Mouse (Mus musculus): ENCODE measurements at regions not wholly inside any gene's neighbourhood (a gene's known extent, or its start where the extent isn't known, plus 50 kb on each side); places are given as distances from the start of the nearest gene placed in this dataset.
"Not testable (repeated sequence)": the region's sequence is repeated elsewhere in the genome, so short reads cannot be mapped to it uniquely, and the experiment has no call there.

- no peak for DNase-seq (ENCODE audit: low spot score in 2 of 2)
These were observed 342.4 kb upstream of the Cdh4 start for GRCm38 (mm10) chr2:179099783-179100182.

- no peak for DNase-seq (ENCODE audit: low spot score in 2 of 2)
These were observed 339.1 kb upstream of the Cdh4 start for GRCm38 (mm10) chr2:179103114-179103513.

GRCm38 (mm10) chr2:179112951-179113350, 329.3 kb upstream of the Cdh4 start:
- no peak for DNase-seq (ENCODE audit: low spot score in 2 of 2)

GRCm38 (mm10) chr2:179128018-179128417, 314.2 kb upstream of the Cdh4 start:
- no peak for DNase-seq (ENCODE audit: low spot score in 2 of 2)

GRCm38 (mm10) chr2:179128432-179128831, 313.8 kb upstream of the Cdh4 start:
- no peak for DNase-seq (ENCODE audit: low spot score in 2 of 2)

- DNase-seq (ENCODE audit: low spot score in 2 of 2), result peak in 1 of 2 experiments; percentile 30
These were observed 311.2 kb upstream of the Cdh4 start for GRCm38 (mm10) chr2:179131004-179131403.

GRCm38 (mm10) chr2:179142313-179142712, 299.9 kb upstream of the Cdh4 start:
- DNase-seq (ENCODE audit: low spot score in 2 of 2), result no peak

- DNase-seq (ENCODE audit: low spot score in 2 of 2), result no peak
These were observed 296.5 kb upstream of the Cdh4 start for GRCm38 (mm10) chr2:179145726-179146125.

GRCm38 (mm10) chr2:179146274-179146673, 296.0 kb upstream of the Cdh4 start:
- no peak for DNase-seq (ENCODE audit: low spot score in 2 of 2)

GRCm38 (mm10) chr2:179148194-179148593, 294.0 kb upstream of the Cdh4 start:
- DNase-seq (ENCODE audit: low spot score in 2 of 2), result no peak

GRCm38 (mm10) chr2:179148667-179149066, 293.6 kb upstream of the Cdh4 start:
- no peak for DNase-seq (ENCODE audit: low spot score in 2 of 2)

- DNase-seq (ENCODE audit: low spot score in 2 of 2), result no peak
These were observed 283.4 kb upstream of the Cdh4 start for GRCm38 (mm10) chr2:179158881-179159280.

GRCm38 (mm10) chr2:179163116-179163515, 279.1 kb upstream of the Cdh4 start:
- DNase-seq (ENCODE audit: low spot score in 2 of 2), result no peak

- no peak for DNase-seq (ENCODE audit: low spot score in 2 of 2)
These were observed 272.1 kb upstream of the Cdh4 start for GRCm38 (mm10) chr2:179170157-179170556.

- no peak for DNase-seq (ENCODE audit: low spot score in 2 of 2)
These were observed 271.6 kb upstream of the Cdh4 start for GRCm38 (mm10) chr2:179170608-179171007.

- not testable (repeated sequence) for DNase-seq (ENCODE audit: low spot score in 2 of 2)
These were observed 265.2 kb upstream of the Cdh4 start for GRCm38 (mm10) chr2:179176835-179177530.

GRCm38 (mm10) chr2:179181366-179181765, 260.9 kb upstream of the Cdh4 start:
- no peak for DNase-seq (ENCODE audit: low spot score in 2 of 2)

- DNase-seq (ENCODE audit: low spot score in 2 of 2), result no peak
These were observed 260.1 kb upstream of the Cdh4 start for GRCm38 (mm10) chr2:179182123-179182522.

- no peak for DNase-seq (ENCODE audit: low spot score in 2 of 2)
These were observed 249.2 kb upstream of the Cdh4 start for GRCm38 (mm10) chr2:179192906-179193496.

- DNase-seq (ENCODE audit: low spot score in 2 of 2), result peak in 1 of 2 experiments; percentile 72
These were observed 248.6 kb upstream of the Cdh4 start for GRCm38 (mm10) chr2:179193507-179194160.

GRCm38 (mm10) chr2:179197471-179197870, 244.8 kb upstream of the Cdh4 start:
- no peak for DNase-seq (ENCODE audit: low spot score in 2 of 2)

GRCm38 (mm10) chr2:179200495-179200894, 241.7 kb upstream of the Cdh4 start:
- DNase-seq (ENCODE audit: low spot score in 2 of 2), result no peak
